Mouse (Mus musculus): ENCODE measurements around the gene Pogz.
"Not testable (repeated sequence)": the region's sequence is repeated elsewhere in the genome, so short reads cannot be mapped to it uniquely, and the experiment has no call there.

DNA sequence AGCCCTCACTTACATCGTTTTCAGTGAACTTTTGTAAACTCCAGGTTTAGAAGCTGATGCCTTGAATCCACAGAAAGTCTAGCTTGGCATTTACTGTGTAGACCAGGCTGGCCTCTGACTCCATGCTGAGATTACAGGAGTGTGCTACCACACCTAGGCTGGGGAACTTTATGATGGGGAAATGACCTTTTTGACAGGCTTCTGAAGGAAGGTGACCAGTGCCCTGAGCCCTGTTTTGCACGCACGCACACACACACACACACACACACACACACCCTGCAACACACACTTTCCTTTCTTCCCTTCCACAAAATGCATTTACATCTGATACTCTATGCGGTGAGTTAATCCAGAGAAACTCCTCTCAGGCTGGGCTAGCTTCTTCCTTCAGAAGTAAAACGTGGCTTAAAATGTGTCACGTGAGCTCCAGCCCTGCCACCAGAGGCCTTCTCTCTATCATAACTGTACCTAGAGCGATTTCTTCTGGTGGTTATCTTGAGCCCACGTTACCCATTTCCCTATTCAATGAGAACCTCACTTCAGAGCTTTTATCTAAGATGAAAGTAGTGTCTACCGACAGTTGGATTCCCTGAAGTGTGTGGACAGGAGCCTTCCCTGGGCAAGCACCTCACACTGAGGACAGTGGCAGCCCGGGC, 94.2 kb downstream of the Pogz start:
- not testable (repeated sequence) for TF ChIP-seq EP300, CTCF (IDR thresholded peaks at IDR 0.05; ENCODE audit: low read depth)
